8 mouse cellular contexts compared by ENCODE assay signal in the genomic region with DNA sequence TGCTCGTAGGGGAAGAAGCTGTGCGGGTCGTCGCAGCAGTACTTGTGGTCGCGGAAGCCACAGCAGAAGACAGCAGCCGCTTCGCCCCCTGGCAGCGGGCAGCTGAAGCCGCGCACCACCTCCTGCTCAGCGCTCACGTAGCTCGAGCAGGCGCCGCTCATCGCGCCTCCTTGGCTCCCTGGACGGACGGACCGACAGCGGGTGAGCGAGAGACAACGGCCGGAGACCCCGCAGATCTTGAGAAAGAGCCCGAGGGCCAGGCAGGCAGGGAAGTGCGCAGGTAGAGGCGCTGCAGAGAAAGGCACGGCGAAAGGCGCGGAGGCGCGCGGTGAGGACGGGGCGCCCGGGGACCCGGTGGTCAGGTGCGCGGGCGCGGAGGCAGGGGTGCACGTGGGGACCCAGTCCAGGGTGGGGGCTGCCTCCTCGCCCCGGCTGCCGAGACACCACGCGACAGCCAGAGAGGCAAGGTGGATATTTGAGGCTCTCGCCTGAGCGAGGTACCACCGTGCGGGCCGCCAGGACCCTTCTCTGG. TPM values are rescaled to one million over a fixed set of nuclear protein-coding genes. Genes with fewer than 3 reads are reported as not detected.
DNase-seq lines count a peak whose midpoint lies in the region; ATAC-seq and TF ChIP-seq lines count a peak whose summit lies in the region.

Gene Shisal2a, minus strand, starts transcription at position 167 of the 532 bp plus-strand sequence.

- H3K4me3 ChIP-seq in gastrocnemius, adult 2 months, result peak within 1 kb of the TSS; percentile 67
- peak within 1 kb of the TSS; percentile 41 for H3K4me3 ChIP-seq in forebrain, embryonic 15.5 days
- peak within 1 kb of the TSS; percentile 49 for H3K4me3 ChIP-seq in limb, embryonic 14.5 days (replicated peaks; ENCODE audit: low read length)
- peak within 1 kb of the TSS; percentile 51 for H3K4me3 ChIP-seq in neural tube, embryonic 15.5 days (replicated peaks)

- H3K4me2 ChIP-seq in forebrain, embryonic 15.5 days (replicated peaks), result peak within 1 kb of the TSS; percentile 60
- peak within 1 kb of the TSS; percentile 89 for H3K4me2 ChIP-seq in limb, embryonic 14.5 days (replicated peaks; ENCODE audit: low read depth, low read length, severe bottlenecking)
- peak within 1 kb of the TSS; percentile 84 for H3K4me2 ChIP-seq in neural tube, embryonic 15.5 days

- peak; percentile 6; the same call in 1 of the 2 replicates for TF ChIP-seq CTCF in gastrocnemius, adult 2 months (IDR thresholded peaks at IDR 0.05)

- H3K4me1 ChIP-seq in forebrain, embryonic 15.5 days, result peaks cover 11% of the 10 kb centered on the region
- peaks cover 9% of the 10 kb centered on the region for H3K4me1 ChIP-seq in limb, embryonic 14.5 days (ENCODE audit: control insufficient read depth, insufficient read depth, low read length)
- peaks cover 22% of the 10 kb centered on the region for H3K4me1 ChIP-seq in neural tube, embryonic 15.5 days

- peak within 1 kb of the TSS; percentile 62 for H3K9ac ChIP-seq in forebrain, embryonic 15.5 days (replicated peaks)
- peak within 1 kb of the TSS; percentile 63 for H3K9ac ChIP-seq in limb, embryonic 14.5 days (ENCODE audit: low read depth, low read length, severe bottlenecking)
- peak within 1 kb of the TSS; percentile 51 for H3K9ac ChIP-seq in neural tube, embryonic 15.5 days (replicated peaks)

- H3K27ac ChIP-seq in gastrocnemius, adult 2 months, result no peak within 1 kb of the TSS
- no peak within 1 kb of the TSS for H3K27ac ChIP-seq in forebrain, embryonic 15.5 days (replicated peaks)
- no peak within 1 kb of the TSS for H3K27ac ChIP-seq in limb, embryonic 14.5 days (replicated peaks; ENCODE audit: low read depth, low read length)
- no peak within 1 kb of the TSS for H3K27ac ChIP-seq in neural tube, embryonic 15.5 days (replicated peaks)

- ATAC-seq in forebrain, embryonic 15.5 days (replicated peaks), result peak; percentile 42
- ATAC-seq in limb, embryonic 14.5 days (ENCODE audit: low FRiP score, low read depth), result peak; percentile 39; the same call in 1 of the 2 replicates
- peak; percentile 66 for ATAC-seq in neural tube, embryonic 15.5 days (ENCODE audit: low FRiP score)

- no peaks in the 10 kb centered on the region for H3K36me3 ChIP-seq in forebrain, embryonic 15.5 days
- H3K36me3 ChIP-seq in limb, embryonic 14.5 days (ENCODE audit: control insufficient read depth, insufficient read depth, low read length), result no peaks in the 10 kb centered on the region
- H3K36me3 ChIP-seq in neural tube, embryonic 15.5 days, result no peaks in the 10 kb centered on the region

- H3K9me3 ChIP-seq in forebrain, embryonic 15.5 days, result no peaks in the 10 kb centered on the region
- no peaks in the 10 kb centered on the region for H3K9me3 ChIP-seq in limb, embryonic 14.5 days (ENCODE audit: control insufficient read depth, low read length)
- no peaks in the 10 kb centered on the region for H3K9me3 ChIP-seq in neural tube, embryonic 15.5 days (replicated peaks)

- intact Hi-C loops in gastrocnemius, adult 2 months (cut with DNase I), result no loop called here
- intact Hi-C loops in gastrocnemius, postnatal 36 days (cut with DNase I), result no loop called here

- DNase-seq in gastrocnemius, adult 2 months, result no peak
- no peak for DNase-seq in gastrocnemius, postnatal 36 days
- DNase-seq in ES-CJ7 (ENCODE audit: low read depth, low spot score), result peak; percentile 37
- DNase-seq in limb, embryonic 14.5 days (ENCODE audit: low spot score), result no peak
- no peak for DNase-seq in cerebellum, postnatal 36 days
- no peak for DNase-seq in layer of hippocampus, adult 9-10 months (ENCODE audit: low spot score)

- H3K27me3 ChIP-seq in forebrain, embryonic 15.5 days, result peaks cover 17% of the 10 kb centered on the region; the same call in 1 of the 2 replicates
- peaks cover 13% of the 10 kb centered on the region for H3K27me3 ChIP-seq in limb, embryonic 14.5 days (ENCODE audit: control insufficient read depth, insufficient read depth, low read length)
- peaks cover 15% of the 10 kb centered on the region for H3K27me3 ChIP-seq in neural tube, embryonic 15.5 days (replicated peaks)

- TF ChIP-seq POLR2A in limb, embryonic 14.5 days (IDR thresholded peaks at IDR 0.05; ENCODE audit: borderline replicate concordance, extremely low read depth, insufficient read depth, insufficient read length), result no peak

- WGBS in forebrain, embryonic 15.5 days, result 2% methylated on average over 55 of the region's 55 CpGs
- 6% methylated on average over 50 of the region's 55 CpGs for WGBS in limb, embryonic 14.5 days
- WGBS in neural tube, embryonic 15.5 days, result 1% methylated on average over 55 of the region's 55 CpGs

RNA-seq across cellular contexts. Expression of gene Shisal2a, which starts in this region (rescaled TPM):
- total RNA-seq in gastrocnemius, adult 2 months (2021), result not detected
- total RNA-seq in gastrocnemius, postnatal 36 days (2021), result not detected
- polyA plus RNA-seq in forebrain, embryonic 15.5 days (2015; fragmentation: Nextera tagmentation; extraction: Ambion mirVana), result 0.79 and 1.7 TPM in 2 replicates
- polyA plus RNA-seq in limb, embryonic 14.5 days (2012; rRNA removed), result 5.7 and 8.8 TPM in 2 replicates
- polyA plus RNA-seq in limb, embryonic 14.5 days (2014; fragmentation: Nextera tagmentation; extraction: Ambion mirVana), result 4.2 and 5.4 TPM in 2 replicates
- 4.0 and 6.3 TPM in 2 replicates for polyA plus RNA-seq in neural tube, embryonic 15.5 days (2015; fragmentation: Nextera tagmentation; extraction: Ambion mirVana)
